Mouse (Mus musculus) embryonic fibroblast, embryonic 13.5 days (primary cell): ENCODE results near the gene Arnt. TPM values are rescaled to one million over a fixed set of nuclear protein-coding genes. Genes with fewer than 3 reads are reported as not detected.
"Not testable (repeated sequence)": the region's sequence is repeated elsewhere in the genome, so short reads cannot be mapped to it uniquely, and the experiment has no call there.

Source experiments
- H3K27ac ChIP-seq: 2 replicates; pipeline ENCODE4 v1.5.1; 2012; ENCODE audit warnings: low read length, control low read depth, inconsistent platforms; ENCODE audit not compliant: insufficient read depth
- H3K4me1 ChIP-seq: 2 replicates; pipeline ENCODE4 v1.6.1; 2011; ENCODE audit warnings: low read length; ENCODE audit not compliant: control insufficient read depth, insufficient read depth
- H3K4me3 ChIP-seq: 2 replicates; pipeline ENCODE4 v1.5.1; 2011; ENCODE audit warnings: mild to moderate bottlenecking, control low read depth, low read length; ENCODE audit not compliant: insufficient read depth
- CTCF ChIP-seq: IDR thresholded peaks from 2 replicates; pipeline ENCODE4 v1.5.1; 2011; ENCODE audit warnings: mild to moderate bottlenecking, control low read depth, low read length, moderate library complexity, borderline replicate concordance; ENCODE audit not compliant: insufficient read depth
- POLR2A ChIP-seq: IDR thresholded peaks from 2 replicates; pipeline ENCODE4 v1.6.1; 2011; ENCODE audit warnings: low read depth, mild to moderate bottlenecking, control low read depth, low read length, moderate library complexity
- polyA plus RNA-seq: library from polyadenylated mRNA; stranded (reverse); fragments of >200 nt; gene quantifications from 2 replicates; pipeline ENCODE4 v1.2.4, GENCODE M21; 2011; ENCODE audit warnings: low read depth; ENCODE audit not compliant: missing spikeins, insufficient read length

Arnt gene
- polyA plus RNA-seq, 1 experiment, result 72.1 TPM

DNA sequence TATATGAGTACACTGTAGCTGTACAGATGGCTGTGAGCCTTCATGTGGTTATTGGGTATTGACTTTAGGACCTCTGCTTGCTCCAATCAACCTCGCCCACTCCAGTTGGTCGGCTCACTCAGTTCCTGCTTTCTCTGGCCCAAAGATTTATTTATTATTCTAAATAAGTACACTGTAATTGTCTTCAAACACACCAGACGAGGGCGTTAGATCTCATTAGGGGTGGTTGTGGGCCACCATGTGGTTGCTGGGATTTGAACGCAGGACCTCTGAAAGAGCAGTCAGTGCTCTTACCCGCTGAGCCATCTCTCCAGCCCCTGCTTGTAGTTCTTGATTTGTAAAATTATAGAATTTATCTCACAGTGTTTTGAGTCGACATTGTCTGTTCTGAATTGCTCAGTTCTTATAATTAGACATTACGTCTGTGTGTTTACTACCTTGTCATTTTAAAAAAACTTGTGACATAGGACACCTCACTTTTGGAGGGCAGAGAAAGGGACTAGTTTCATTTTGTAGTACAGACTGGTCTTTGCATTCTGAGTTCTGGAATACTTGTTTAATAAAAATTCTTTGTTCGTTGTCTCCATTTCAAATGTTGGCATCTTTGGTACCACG lies 780 bp upstream of the Arnt start:
- Histone ChIP-seq H3K4me3 (0 out of 2 replicates have a peak overlapping the region, but pooled peaks have one; percentile 1), H3K4me1 (0 out of 2 replicates have a peak, but pooled peaks cover 3% of the 10 kb centered on the region), H3K27ac (peak overlapping the region; percentile 32; the same call in 1 of the 2 replicates)
- TF ChIP-seq CTCF (no peak), POLR2A (no peak)

GRCm38 (mm10) chr3:95434983-95435370 lies 789 bp downstream of the Arnt start:
- TF ChIP-seq POLR2A (no peak), CTCF (no peak)
- Histone ChIP-seq H3K4me1 (0 out of 2 replicates have a peak, but pooled peaks cover 3% of the 10 kb centered on the region), H3K4me3 (peak overlapping the region; percentile 95), H3K27ac (peak overlapping the region; percentile 32)

- H3K4me3 ChIP-seq, result no peak overlapping the region
- 0 out of 2 replicates have a peak, but pooled peaks cover 3% of the 10 kb centered on the region for H3K4me1 ChIP-seq
- no peak for TF ChIP-seq POLR2A
- TF ChIP-seq CTCF, result no peak
- no peak overlapping the region for H3K27ac ChIP-seq
These were observed 1.4 kb downstream of the Arnt start for GRCm38 (mm10) chr3:95435561-95435960.

DNA sequence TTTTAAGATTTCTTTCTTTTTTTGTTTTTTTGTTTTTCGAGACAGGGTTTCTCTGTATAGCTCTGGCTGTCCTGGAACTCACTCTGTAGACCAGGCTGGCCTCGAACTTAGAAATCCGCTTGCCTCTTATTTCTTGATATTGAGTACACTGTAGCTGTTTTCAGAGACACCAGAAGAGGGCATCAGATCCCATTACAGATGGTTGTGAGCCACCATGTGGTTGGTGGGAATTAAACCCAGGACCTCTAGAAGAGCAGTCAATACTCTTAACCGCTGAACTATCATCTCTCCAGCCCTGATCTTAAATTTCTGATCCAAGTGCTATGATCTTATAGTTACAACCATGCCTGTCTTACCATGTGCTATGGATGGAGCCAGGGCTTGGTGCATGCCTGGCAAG lies 4.4 kb downstream of the Arnt start:
- H3K4me1 ChIP-seq, H3K4me3 ChIP-seq, H3K27ac ChIP-seq: not testable (repeated sequence)

GRCm38 (mm10) chr3:95439670-95440069 lies 5.5 kb downstream of the Arnt start:
- Histone ChIP-seq H3K4me3 (no peak overlapping the region), H3K4me1 (no peaks in the 10 kb centered on the region), H3K27ac (no peak overlapping the region)
- TF ChIP-seq CTCF (no peak), POLR2A (no peak)

GRCm38 (mm10) chr3:95442406-95443117 lies 8.4 kb downstream of the Arnt start:
- H3K4me1 ChIP-seq, result no peaks in the 10 kb centered on the region
- H3K27ac ChIP-seq, result no peak overlapping the region
- TF ChIP-seq CTCF, result no peak
- no peak overlapping the region for H3K4me3 ChIP-seq

DNA sequence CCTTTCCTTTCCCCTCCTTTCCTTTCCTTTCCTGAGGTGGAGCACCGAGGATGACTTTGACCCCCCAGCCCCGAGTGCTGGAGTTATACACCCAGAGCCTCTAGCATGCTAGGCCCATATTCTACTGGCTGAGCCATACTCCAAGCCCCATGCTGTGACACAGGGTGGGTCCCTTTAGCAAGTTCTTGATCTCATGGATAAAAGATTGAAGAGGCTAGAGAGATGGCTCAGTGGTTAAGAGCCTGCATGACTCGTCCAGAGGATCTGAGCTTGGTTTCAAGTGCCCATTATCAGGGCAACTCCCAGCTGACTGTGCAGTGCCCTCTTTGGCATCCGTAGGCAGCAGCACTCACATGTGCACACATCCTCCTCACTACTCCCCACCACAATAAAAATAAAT lies 11.1 kb downstream of the Arnt start:
- H3K4me3 ChIP-seq, result no peak overlapping the region
- H3K27ac ChIP-seq, result no peak overlapping the region
- no peaks in the 10 kb centered on the region for H3K4me1 ChIP-seq
- TF ChIP-seq CTCF, result no peak
- no peak for TF ChIP-seq POLR2A

DNA sequence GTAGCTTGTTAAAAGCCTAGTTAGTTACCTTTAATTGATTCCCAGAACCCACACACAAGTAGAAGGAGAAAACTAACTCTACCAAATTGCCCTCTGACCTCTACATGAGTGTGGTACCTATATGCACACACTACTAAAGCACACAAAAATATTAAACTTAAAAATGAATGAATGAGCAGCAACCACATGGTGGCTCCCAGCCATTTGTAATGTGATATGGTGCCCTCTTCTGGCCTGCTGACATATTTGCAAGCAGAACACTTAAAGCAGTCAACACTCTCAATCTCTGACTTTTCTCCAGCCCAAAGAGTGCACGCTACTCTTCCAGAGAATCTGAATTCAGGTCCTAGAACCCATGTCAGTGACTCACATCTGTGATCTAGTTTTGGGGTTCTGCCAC lies 16.2 kb downstream of the Arnt start:
- Histone ChIP-seq H3K4me1 (no peaks in the 10 kb centered on the region), H3K27ac (no peak overlapping the region), H3K4me3 (no peak overlapping the region)
- TF ChIP-seq CTCF, result peak; percentile 23; the same call in 1 of the 2 replicates
- no peak for TF ChIP-seq POLR2A

GRCm38 (mm10) chr3:95450915-95451314 lies 16.7 kb downstream of the Arnt start:
- TF ChIP-seq CTCF (no peak), POLR2A (no peak)
- Histone ChIP-seq H3K27ac (no peak overlapping the region), H3K4me1 (no peaks in the 10 kb centered on the region), H3K4me3 (no peak overlapping the region)

DNA sequence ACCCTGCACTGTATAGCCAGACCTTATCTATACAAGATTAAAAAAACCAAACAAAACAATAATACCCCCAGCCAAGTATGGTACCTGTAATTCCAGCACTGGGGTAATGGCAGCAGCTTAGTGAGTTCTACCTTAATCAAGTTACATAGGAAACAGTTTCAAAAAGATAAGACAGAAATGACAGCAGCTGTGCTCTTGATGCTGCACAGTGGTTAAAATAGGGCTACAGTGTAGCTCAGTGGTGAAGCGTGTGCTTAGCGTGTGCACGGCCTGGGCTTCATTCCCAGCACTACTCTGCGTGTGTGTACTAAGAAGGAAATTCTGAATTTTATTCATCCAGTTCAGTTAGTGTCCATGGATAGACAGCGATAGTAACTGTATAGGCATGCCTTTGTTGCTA lies 22.2 kb downstream of the Arnt start:
- H3K4me1 ChIP-seq, result no peaks in the 10 kb centered on the region
- no peak for TF ChIP-seq CTCF
- no peak for TF ChIP-seq POLR2A
- no peak overlapping the region for H3K27ac ChIP-seq
- no peak overlapping the region for H3K4me3 ChIP-seq

DNA sequence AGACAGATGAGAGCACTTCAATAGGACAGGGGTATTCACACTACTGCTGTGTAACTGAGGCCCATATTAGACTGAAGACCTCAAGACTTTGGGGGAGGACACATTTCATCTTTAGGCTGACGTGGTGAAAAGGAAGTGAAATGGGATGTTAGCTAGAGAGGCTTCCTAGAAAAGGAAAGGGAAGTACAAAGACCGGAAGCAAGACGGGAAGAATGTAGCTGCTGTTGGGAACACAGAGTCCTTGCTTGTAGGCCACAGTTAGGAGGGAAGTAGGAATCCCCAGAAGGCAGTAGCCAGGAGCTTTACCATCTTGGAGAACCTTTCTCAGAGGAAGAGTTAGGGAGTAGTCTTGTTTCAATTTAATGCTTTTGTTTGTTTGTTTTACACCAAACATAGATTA lies 23.6 kb downstream of the Arnt start:
- no peak overlapping the region for H3K27ac ChIP-seq
- TF ChIP-seq CTCF (no peak), POLR2A (no peak)
- H3K4me3 ChIP-seq, result no peak overlapping the region
- H3K4me1 ChIP-seq, result no peaks in the 10 kb centered on the region
